Mouse (Mus musculus) stomach, postnatal 0 days (tissue): ENCODE measurements at regions not wholly inside any gene's neighbourhood (a gene's known extent, or its start where the extent isn't known, plus 50 kb on each side); places are given as distances from the start of the nearest gene placed in this dataset.

ENCODE experiments used
- CTCF ChIP-seq: IDR thresholded peaks from 2 replicates; pipeline ENCODE4 v1.5.1; 2016; ENCODE audit warnings: antibody characterized with exemption, low read depth, mild to moderate bottlenecking, moderate library complexity
- EP300 ChIP-seq: optimal IDR thresholded peaks from 2 replicates; pipeline ENCODE3; 2016; ENCODE audit warnings: antibody characterized with exemption

DNA sequence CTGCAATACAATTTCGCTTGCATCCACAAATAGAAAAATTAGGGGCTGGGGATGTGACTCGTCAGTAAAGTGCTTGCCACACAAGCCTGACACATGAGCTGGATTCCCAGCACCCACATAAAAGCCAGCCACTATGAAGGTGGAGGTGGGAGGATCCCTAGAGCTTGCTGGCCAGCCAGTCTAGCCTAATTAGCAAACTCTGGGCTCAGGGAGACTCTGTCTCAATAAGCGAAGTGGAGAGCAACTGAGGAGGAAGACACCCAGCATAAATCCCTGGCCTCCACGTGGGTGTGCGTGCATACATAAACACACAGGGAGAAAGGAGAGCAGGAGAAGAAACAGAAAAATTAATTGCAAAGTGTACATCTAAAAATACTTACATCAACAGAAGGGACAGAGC, 134.1 kb upstream of the Gm6657 start:
- TF ChIP-seq CTCF, result no peak
- no peak for TF ChIP-seq EP300
